Mouse (Mus musculus) midbrain, embryonic 11.5 days (tissue): Measurements from ENCODE around the gene Tigit. TPM values are rescaled to one million over a fixed set of nuclear protein-coding genes. Genes with fewer than 3 reads are reported as not detected.
A peak's percentile ranks its signal among the peaks of the same experiment; 100 is the strongest.

Experiments used
- ATAC-seq: fragments of 200-750 bp; cut with Nextera tagmentation; 2 replicates; pipeline ENCODE4 v1.8.0; 2017; ENCODE audit warnings: moderate TSS enrichment, moderate library complexity; ENCODE audit not compliant: low FRiP score
- DNase-seq: peaks from one replicate; pipeline ENCODE4 v3.0.0; 2015; ENCODE audit warnings: low spot score; ENCODE audit errors: missing footprints
- H3K27ac ChIP-seq: fragments of 300-500 bp; sonication (generic); 2 replicates; pipeline ENCODE4 v1.5.1; 2014; ENCODE audit warnings: low read depth, low read length
- H3K27me3 ChIP-seq: fragments of 300-500 bp; sonication (generic); 2 replicates; pipeline ENCODE4 v1.6.1; 2014; ENCODE audit warnings: mild to moderate bottlenecking, low read length, moderate library complexity, mixed read lengths; ENCODE audit not compliant: control insufficient read depth, insufficient read depth
- H3K36me3 ChIP-seq: fragments of 300-500 bp; sonication (generic); 2 replicates; pipeline ENCODE4 v1.6.1; 2014; ENCODE audit warnings: mild to moderate bottlenecking, low read length, moderate library complexity, mixed read lengths; ENCODE audit not compliant: control insufficient read depth, insufficient read depth
- H3K4me1 ChIP-seq: fragments of 300-500 bp; sonication (generic); 2 replicates; pipeline ENCODE4 v1.6.1; 2014; ENCODE audit warnings: low read length; ENCODE audit not compliant: control insufficient read depth, insufficient read depth
- H3K4me2 ChIP-seq: fragments of 300-500 bp; sonication (generic); 2 replicates; pipeline ENCODE4 v1.6.1; 2014; ENCODE audit warnings: mild to moderate bottlenecking, moderate library complexity
- H3K4me3 ChIP-seq: fragments of 300-500 bp; sonication (generic); 2 replicates; pipeline ENCODE4 v1.5.1; 2014; ENCODE audit warnings: low read depth, low read length
- H3K9ac ChIP-seq: fragments of 300-500 bp; sonication (generic); 2 replicates; pipeline ENCODE4 v1.6.1; 2014; ENCODE audit warnings: low read length
- H3K9me3 ChIP-seq: fragments of 300-500 bp; sonication (generic); 2 replicates; pipeline ENCODE4 v1.6.1; 2016; ENCODE audit warnings: low read length; ENCODE audit not compliant: control insufficient read depth
- WGBS: fragments of 180-500 bp; shearing (Covaris S2); extraction: QIAGEN DNeasy Blood & Tissue Kit; methylation state at CpG from one replicate; pipeline ENCODE4 v1.1.7; 2014; 5-methylcytosine and 5-hydroxymethylcytosine counted together
- polyA plus RNA-seq: library from polyadenylated mRNA; unstranded; fragments of >200 nt; fragmentation: Nextera tagmentation; extraction: Ambion mirVana; gene quantifications from 2 replicates; pipeline ENCODE4 v1.2.1, GENCODE M21; 2014

Gene Tigit
- polyA plus RNA-seq, 1 experiment from 2014 or later: not detected

DNA sequence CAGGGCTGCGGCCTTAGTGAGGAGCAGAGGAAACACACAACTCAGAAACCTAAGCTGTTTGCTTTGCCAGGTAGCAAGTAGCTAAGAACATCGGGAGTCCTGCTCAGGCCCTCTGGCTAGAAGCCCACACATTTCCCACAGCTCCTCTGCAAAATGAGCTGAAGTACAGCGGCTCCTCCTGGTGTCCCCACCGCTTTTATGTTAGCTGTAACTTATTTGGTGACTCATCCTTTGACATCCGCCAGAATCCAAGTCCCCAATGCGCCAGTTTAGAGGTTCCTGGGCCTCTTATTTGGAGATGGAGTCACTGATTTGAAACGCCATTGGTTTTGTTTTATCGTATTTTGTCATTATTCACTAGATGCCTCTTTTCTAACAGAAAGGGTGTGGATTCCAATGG, 36.6 kb upstream of the Tigit start:
- ATAC-seq (no peak), DNase-seq (no peak)
- no peak overlapping the region for H3K4me3 ChIP-seq
- H3K4me1 ChIP-seq: no peaks in the 10 kb centered on the region
- H3K9ac ChIP-seq: no peak overlapping the region
- 91% methylated on average over 8 of the region's 8 CpGs for WGBS
- no peaks in the 10 kb centered on the region for H3K36me3 ChIP-seq
- no peaks in the 10 kb centered on the region for H3K27me3 ChIP-seq
- no peak overlapping the region for H3K27ac ChIP-seq
- no peak overlapping the region for H3K4me2 ChIP-seq
- no peaks in the 10 kb centered on the region for H3K9me3 ChIP-seq

DNA sequence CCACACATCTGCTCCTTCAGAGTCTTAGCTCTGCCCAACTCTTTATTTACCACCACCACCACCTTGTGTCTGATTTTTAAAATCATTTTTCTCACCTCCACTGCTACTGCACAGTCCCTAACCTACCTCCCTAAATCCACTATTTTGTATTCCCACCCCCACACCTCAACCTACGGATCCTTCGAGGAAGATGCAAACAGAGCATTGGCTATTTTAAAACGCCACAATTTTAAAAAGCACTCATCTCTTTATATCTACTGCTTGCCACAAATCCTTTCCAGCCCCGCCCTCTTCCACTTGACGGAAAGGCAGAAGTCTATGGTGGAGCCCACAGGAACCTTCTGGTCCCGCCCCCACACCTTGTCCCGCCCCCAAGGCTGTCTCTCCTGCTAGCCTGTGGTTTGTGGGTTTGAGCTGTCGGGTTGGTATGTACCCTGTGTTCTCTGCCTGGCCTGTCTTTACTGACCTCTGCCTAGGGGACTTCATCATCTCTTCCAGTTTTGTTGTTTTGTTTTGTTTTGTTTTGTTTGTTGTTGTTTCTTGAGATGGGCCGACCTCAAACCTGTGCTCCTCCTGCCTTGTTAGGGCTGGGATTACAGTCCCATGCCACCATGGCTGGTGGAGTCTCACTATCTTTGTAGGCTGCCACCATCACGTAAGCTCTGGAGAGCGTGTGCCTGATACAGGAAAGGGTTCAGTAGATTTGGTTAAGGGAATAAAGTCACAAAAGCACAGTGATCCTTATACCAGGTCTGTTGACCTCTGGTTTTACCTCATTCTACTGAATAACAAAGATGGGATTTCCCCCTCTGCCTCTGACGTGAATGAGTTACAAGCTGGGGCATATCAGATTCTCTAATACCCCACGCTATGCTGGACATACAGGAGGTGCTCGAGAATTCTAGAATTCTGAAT, 35.0 kb upstream of the Tigit start:
- Histone ChIP-seq H3K4me1 (no peaks in the 10 kb centered on the region), H3K27ac (no peak overlapping the region), H3K36me3 (no peaks in the 10 kb centered on the region), H3K4me3 (no peak overlapping the region), H3K9me3 (no peaks in the 10 kb centered on the region), H3K27me3 (no peaks in the 10 kb centered on the region), H3K4me2 (no peak overlapping the region), H3K9ac (no peak overlapping the region)
- ATAC-seq (no peak), DNase-seq (peak; percentile 35)
- 85% methylated on average over 14 of the region's 14 CpGs for WGBS

DNA sequence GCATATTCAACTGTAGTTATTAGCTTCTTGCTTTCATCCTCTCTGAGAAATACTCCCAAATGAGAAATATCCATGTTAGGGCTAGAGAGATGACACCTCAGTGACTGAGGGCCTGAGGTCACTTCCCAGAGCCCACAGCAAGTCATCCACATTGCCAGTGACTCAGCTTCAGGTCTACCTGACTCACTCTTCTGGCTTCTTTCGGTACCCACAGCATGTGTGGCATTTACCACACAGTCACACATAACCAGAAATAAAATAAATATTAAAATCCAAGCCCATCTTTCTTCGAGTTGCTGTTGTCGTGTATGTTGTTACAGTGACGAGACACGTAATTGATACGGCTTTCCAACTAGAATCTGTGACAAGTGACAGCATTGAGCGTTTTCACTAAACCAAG, 33.8 kb upstream of the Tigit start:
- H3K4me1 ChIP-seq: no peaks in the 10 kb centered on the region
- ATAC-seq: no peak
- no peak overlapping the region for H3K9ac ChIP-seq
- no peaks in the 10 kb centered on the region for H3K27me3 ChIP-seq
- no peaks in the 10 kb centered on the region for H3K9me3 ChIP-seq
- H3K36me3 ChIP-seq: no peaks in the 10 kb centered on the region
- peak; percentile 12 for DNase-seq
- WGBS: 91% methylated on average over 7 of the region's 7 CpGs
- H3K27ac ChIP-seq: no peak overlapping the region
- no peak overlapping the region for H3K4me2 ChIP-seq
- H3K4me3 ChIP-seq: no peak overlapping the region

DNA sequence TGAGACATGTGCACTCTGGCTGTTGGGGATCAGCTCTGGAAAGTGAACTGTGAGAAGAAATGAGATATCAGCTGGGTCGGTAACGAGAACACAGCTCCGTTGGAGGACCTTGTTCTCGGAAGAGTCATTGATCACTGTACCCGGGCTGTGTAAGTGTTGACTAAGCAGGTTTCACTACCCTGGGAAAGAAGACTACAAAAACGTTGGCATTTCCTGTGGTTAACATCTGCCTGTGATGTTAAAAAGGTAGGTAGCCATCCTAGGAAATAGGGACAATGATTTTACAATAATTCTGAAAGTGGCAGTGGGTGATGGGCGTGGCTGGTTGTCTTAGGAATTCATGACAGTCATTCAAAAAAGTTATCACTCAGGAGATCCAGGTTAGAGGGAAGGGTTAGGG, 31.9 kb upstream of the Tigit start:
- Histone ChIP-seq H3K27ac (no peak overlapping the region), H3K27me3 (no peaks in the 10 kb centered on the region), H3K4me2 (no peak overlapping the region), H3K4me1 (no peaks in the 10 kb centered on the region), H3K36me3 (no peaks in the 10 kb centered on the region), H3K4me3 (no peak overlapping the region), H3K9ac (no peak overlapping the region), H3K9me3 (no peaks in the 10 kb centered on the region)
- no peak for DNase-seq
- no peak for ATAC-seq
- 90% methylated on average over 7 of the region's 7 CpGs for WGBS

DNA sequence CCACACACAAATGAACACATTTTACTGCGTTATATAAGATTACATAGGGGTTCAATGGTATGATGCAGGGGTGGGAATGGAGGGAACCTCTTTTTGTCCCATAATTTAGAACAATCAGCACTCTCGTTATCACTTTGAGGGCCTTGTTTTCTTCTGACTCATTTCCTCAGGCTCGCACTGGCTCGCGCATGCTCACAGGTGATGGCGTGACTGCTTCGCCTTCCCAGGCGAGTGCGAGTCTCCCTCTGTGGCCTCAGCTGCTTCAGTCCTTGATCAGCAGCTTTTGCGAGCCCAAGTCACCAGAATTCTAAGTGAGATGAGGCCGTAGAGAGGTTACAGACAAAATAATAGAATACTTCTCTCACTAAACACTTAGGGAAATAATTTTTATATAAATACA, 30.2 kb upstream of the Tigit start:
- Histone ChIP-seq H3K9ac (no peak overlapping the region), H3K4me3 (no peak overlapping the region), H3K36me3 (no peaks in the 10 kb centered on the region), H3K4me1 (no peaks in the 10 kb centered on the region), H3K27me3 (no peaks in the 10 kb centered on the region), H3K9me3 (no peaks in the 10 kb centered on the region), H3K27ac (no peak overlapping the region), H3K4me2 (no peak overlapping the region)
- 89% methylated on average over 11 of the region's 11 CpGs for WGBS
- DNase-seq: peak; percentile 19
- ATAC-seq: no peak

DNA sequence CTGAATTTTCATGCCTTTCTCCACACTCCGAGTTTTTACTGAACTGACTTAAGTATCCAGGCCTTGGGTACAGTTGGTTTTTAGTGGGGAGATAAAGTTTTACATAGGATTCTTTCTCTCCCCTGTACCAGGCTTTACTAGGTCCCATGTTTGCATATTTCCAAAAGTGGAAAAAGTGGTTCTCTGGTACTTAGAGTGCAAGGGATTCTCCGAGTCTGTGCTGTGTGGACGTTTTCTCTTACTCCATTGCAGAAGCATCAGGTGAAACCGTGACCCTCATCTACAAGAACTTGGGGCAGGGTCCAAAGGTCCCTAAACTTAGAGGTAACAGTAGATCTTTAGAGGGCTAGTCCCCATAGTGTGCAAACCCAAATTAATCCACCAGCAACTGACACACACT, 28.7 kb upstream of the Tigit start:
- Histone ChIP-seq H3K27me3 (no peaks in the 10 kb centered on the region), H3K9ac (no peak overlapping the region), H3K9me3 (no peaks in the 10 kb centered on the region), H3K4me2 (no peak overlapping the region), H3K4me1 (no peaks in the 10 kb centered on the region), H3K27ac (no peak overlapping the region), H3K36me3 (no peaks in the 10 kb centered on the region), H3K4me3 (no peak overlapping the region)
- 97% methylated on average over 4 of the region's 4 CpGs for WGBS
- DNase-seq (no peak), ATAC-seq (no peak)

DNA sequence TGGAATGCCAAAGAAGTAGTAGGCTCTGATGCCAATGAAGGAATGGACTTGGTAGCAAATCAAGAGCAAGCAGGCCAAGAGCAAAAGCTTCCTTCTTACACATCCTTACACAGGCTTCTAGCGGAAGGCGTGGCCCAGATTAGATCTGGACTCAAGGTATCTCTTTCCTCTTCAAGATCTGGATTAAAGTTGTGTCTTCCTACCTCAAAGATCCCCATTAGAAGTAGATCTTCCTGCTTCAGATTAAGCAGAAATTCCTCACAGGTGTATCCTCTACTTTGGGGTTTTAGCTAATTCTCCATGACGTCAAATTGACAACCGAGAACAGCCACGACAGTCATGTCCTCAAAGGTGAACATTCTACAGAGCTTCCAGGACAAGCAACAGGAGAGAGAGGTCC, 27.8 kb upstream of the Tigit start:
- DNase-seq (peak; percentile 23), ATAC-seq (no peak)
- Histone ChIP-seq H3K4me1 (no peaks in the 10 kb centered on the region), H3K9ac (no peak overlapping the region), H3K27me3 (no peaks in the 10 kb centered on the region), H3K36me3 (no peaks in the 10 kb centered on the region), H3K27ac (no peak overlapping the region), H3K9me3 (no peaks in the 10 kb centered on the region), H3K4me2 (no peak overlapping the region), H3K4me3 (no peak overlapping the region)
- WGBS: 94% methylated on average over 5 of the region's 5 CpGs

DNA sequence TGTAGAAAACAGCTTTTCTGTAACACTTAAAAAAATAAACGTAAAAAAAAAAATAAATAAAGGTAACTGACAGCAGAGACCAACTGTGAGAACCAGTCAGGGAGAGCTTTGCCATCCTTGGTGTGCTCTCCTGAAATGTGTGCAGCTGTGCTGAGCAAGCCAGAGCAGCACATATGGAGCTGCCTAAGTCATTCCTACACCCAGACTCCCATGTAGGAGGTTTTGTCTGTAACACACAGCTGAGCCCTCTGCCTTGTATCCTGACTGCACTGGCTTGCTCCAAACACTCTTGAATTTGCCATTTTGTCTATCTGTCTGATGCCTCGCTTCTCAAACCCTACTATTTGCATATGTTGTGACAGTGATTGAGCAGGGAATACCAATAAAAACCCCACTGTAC, 27.0 kb upstream of the Tigit start:
- Histone ChIP-seq H3K27ac (no peak overlapping the region), H3K27me3 (no peaks in the 10 kb centered on the region), H3K4me3 (no peak overlapping the region), H3K4me2 (no peak overlapping the region), H3K4me1 (no peaks in the 10 kb centered on the region), H3K36me3 (no peaks in the 10 kb centered on the region), H3K9ac (no peak overlapping the region), H3K9me3 (no peaks in the 10 kb centered on the region)
- DNase-seq (peak; percentile 61), ATAC-seq (no peak)
- 85% methylated on average over 2 of the region's 2 CpGs for WGBS

DNA sequence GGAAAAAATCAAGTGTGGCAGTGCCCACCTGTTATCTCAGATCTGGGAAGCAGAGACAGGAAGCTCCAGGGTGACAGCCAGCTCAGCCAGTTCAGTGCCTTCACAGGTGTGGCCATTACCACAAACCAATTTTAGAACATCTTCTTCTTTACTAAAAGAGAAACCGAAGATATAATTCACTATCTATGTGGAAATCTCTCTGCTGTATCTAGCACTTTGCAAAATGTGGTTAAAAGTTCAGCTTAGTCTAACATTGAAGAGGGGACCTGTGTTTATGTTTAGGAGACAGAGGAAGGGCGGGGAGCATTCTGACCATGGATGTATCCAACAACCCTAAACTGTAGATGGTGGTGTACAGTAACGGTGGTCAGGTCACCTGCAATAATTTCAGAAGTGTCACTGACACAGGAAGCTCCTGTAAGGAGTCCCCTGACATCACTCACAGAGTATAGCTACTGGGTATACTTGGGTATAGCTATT, 26.3 kb upstream of the Tigit start:
- H3K9me3 ChIP-seq: no peaks in the 10 kb centered on the region
- no peak overlapping the region for H3K9ac ChIP-seq
- WGBS: 89% methylated on average over 3 of the region's 3 CpGs
- no peak overlapping the region for H3K4me2 ChIP-seq
- no peaks in the 10 kb centered on the region for H3K4me1 ChIP-seq
- peak; percentile 53 for DNase-seq
- no peak overlapping the region for H3K4me3 ChIP-seq
- H3K27me3 ChIP-seq: no peaks in the 10 kb centered on the region
- no peaks in the 10 kb centered on the region for H3K36me3 ChIP-seq
- H3K27ac ChIP-seq: no peak overlapping the region
- no peak for ATAC-seq
